Mouse (Mus musculus): ENCODE measurements around the gene Daam2.

GRCm38 (mm10) chr17:49493276-49493675, 70.9 kb downstream of the Daam2 start:
- TF ChIP-seq CTCF (conservative IDR thresholded peaks at IDR 0.05; ENCODE audit: low read length) (peak; percentile 16), POU5F1 (IDR thresholded peaks at IDR 0.05; ENCODE audit: borderline replicate concordance, low read length) (no peak), NANOG (IDR thresholded peaks at IDR 0.05; ENCODE audit: borderline replicate concordance, low read length) (no peak)

Data from E14TG2a.4 (cell line).